Mouse (Mus musculus) megakaryocyte, embryonic 14.5 days (primary cell): ENCODE results near the gene Ccdc50.

Experiments
- FLI1 ChIP-seq: IDR thresholded peaks from 2 replicates; pipeline ENCODE4 v1.6.1; 2012; ENCODE audit warnings: low read length, inconsistent platforms, mixed read lengths
- GATA1 ChIP-seq: IDR thresholded peaks from 3 replicates; pipeline ENCODE4 v1.6.1; 2012; ENCODE audit warnings: mixed read lengths, low read length, inconsistent platforms, borderline replicate concordance

DNA sequence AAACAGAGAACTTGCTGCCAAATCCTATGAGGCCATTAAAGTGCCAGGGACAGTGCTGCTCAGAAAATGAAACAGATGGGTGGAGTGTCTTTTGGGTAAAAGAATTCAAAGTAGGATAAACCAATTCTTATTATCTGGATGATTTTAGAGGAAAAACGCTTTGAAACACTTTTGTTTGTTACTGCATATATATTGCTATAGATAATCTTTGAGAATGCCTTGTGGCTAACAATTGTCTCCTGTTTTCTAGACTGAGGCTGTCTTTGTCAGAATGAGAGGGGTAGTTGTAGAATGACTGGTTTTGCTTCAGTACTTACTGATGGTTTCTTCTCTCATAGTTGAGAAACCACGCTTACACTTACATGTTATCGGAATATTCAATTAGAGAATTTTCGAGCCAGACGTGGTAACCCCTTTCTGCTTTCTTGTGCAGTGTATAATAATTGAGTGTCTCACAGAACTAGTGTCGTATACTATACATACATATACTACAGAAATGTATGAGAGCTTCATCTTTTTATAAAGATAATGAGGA lies 11.1 kb downstream of the Ccdc50 start:
- TF ChIP-seq GATA1 = no peak
- TF ChIP-seq FLI1 = no peak
